Mouse (Mus musculus) heart, postnatal 0 days (tissue): ENCODE results near the gene Mindy1.

Experiments
- CTCF ChIP-seq: IDR thresholded peaks from 2 replicates; pipeline ENCODE4 v1.5.1; 2016; ENCODE audit warnings: antibody characterized with exemption, control low read depth, low read depth
- EP300 ChIP-seq: IDR thresholded peaks from 2 replicates; pipeline ENCODE4 v1.6.1; 2016; ENCODE audit warnings: antibody characterized with exemption, low read depth

- TF ChIP-seq CTCF = no peak
- TF ChIP-seq EP300 = no peak
These were observed 26.0 kb downstream of the Mindy1 start, which contains the start of gene Anxa9 for GRCm38 (mm10) chr3:95307100-95307499.
